Mouse (Mus musculus) embryonic fibroblast, embryonic 13.5 days (primary cell): ENCODE measurements around the gene Tmem100.

ENCODE experiments used
- CTCF ChIP-seq: IDR thresholded peaks from 2 replicates; pipeline ENCODE4 v1.5.1; 2011; ENCODE audit warnings: mild to moderate bottlenecking, control low read depth, low read length, moderate library complexity, borderline replicate concordance; ENCODE audit not compliant: insufficient read depth
- POLR2A ChIP-seq: IDR thresholded peaks from 2 replicates; pipeline ENCODE4 v1.6.1; 2011; ENCODE audit warnings: low read depth, mild to moderate bottlenecking, control low read depth, low read length, moderate library complexity

DNA sequence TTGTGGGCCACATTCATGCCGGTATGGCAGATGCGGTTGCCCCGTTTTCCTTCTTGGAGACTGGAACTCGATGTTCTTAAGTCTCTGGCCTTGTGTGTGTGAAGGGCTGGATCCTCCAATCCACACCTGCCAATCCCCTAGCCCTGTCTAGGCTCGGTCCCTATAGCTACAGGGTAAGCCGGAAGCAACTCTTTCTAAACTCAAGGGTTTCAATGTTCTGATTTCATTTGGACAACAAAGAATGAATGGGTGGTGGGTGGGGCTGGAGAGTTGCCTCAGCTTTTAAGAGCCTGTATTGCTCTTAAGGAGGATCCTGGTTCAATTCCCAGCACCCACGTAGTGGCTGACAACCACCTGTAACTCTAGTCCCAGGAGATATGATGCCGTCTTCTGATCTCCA, 43.6 kb upstream of the Tmem100 start:
- TF ChIP-seq POLR2A (no peak), CTCF (no peak)
